Mouse (Mus musculus) thymus, postnatal 4 days (tissue): ENCODE results near the gene Slc11a1.
"Not testable (repeated sequence)": the region's sequence is repeated elsewhere in the genome, so short reads cannot be mapped to it uniquely, and the experiment has no call there.

ENCODE experiments used
- DNase-seq: peaks from one replicate; pipeline ENCODE4 v3.0.0; 2021

The Slc11a1 gene

DNA sequence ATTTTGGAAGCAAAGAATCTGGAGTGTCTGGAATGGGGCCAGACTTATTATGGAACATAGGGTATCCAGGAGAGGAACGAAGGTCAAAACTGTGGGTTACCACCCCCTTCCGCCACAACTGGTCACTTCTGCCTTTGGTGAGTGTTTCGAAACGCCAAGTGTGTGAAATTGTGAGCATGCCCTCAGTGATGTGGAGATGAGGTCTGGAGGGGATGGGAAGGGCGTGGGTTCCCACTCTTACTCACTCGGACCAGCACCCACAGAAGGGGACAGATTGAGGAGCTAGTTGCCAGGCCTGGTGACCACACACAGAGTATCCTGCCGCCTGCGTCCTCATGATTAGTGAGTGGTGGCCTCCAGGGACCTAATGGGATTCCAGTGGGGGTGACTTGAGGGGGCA lies at the start of gene Slc11a1:
Gene Slc11a1 (plus strand): TSS at position 216 of the 400 bp plus-strand sequence.
- DNase-seq = no peak

DNA sequence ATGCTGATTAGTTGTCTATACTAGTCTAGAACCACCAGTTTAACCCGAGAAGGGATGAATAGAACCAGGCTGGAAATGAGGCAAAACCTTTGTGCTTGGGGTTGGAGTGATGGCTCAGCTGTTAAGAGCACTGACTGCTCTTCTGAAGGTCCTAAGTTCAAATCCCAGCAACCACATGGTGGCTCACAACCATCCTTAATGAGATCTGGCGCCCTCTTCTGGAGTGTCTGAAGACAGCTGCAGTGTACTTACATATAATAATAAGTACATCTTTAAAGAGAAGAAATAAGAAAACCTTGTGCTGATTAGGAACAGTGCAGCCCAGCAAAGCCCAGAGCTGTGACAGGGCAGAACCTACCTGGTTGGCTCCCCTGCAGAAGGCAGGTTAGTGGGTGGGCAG lies 48.1 kb upstream of the Slc11a1 start:
- DNase-seq = not testable (repeated sequence)

DNA sequence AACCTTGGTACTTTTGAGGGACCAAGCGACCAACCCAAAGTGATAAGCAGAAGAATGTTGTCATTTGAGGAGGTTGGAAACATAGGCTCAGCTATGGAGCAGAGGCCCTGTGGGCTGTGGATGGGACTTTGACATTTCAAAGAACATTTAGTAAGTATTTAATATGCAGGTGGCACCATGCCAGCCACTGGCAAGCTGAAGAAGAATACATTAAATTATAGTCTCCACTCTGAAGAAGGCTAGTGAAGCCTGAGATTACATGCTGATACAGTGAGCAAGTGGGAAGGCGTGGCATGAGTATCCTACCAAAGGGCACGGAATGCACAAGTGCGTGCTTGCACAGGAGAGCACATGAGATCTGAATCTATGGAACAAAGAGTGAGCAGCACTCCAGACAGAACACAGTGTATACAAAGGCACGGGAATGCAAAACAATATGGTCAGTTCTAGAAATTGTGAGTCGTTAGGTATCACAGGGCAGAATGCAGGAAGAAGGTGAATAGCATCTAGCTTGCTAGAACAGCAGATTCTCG lies 45.0 kb upstream of the Slc11a1 start:
- DNase-seq = no peak

- no peak for DNase-seq
Measured at GRCm38 (mm10) chr1:74331046-74331681, 43.8 kb upstream of the Slc11a1 start.

GRCm38 (mm10) chr1:74332241-74332763 lies 42.7 kb upstream of the Slc11a1 start:
- peak; percentile 96 for DNase-seq

GRCm38 (mm10) chr1:74332930-74333329 lies 42.1 kb upstream of the Slc11a1 start:
- DNase-seq = no peak

DNA sequence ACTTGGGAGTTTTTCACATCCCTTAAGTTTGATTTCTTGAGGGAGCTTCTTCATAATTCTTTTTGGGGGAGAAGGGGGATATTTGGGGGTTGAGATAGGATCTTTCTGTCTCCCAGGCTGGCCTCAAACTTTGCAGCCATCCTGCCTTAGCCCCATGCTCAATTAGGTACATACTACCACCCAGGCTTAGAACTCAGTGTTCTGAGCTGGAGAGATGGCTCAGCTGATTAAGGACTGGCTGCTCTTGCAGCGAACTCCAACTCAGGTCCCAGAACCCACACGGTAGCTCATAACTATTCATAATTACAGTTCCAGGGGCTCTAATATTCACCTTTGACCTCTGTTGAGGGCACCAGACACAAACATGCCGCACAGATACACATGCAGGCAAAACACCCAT lies 40.4 kb upstream of the Slc11a1 start:
- DNase-seq = no peak

DNA sequence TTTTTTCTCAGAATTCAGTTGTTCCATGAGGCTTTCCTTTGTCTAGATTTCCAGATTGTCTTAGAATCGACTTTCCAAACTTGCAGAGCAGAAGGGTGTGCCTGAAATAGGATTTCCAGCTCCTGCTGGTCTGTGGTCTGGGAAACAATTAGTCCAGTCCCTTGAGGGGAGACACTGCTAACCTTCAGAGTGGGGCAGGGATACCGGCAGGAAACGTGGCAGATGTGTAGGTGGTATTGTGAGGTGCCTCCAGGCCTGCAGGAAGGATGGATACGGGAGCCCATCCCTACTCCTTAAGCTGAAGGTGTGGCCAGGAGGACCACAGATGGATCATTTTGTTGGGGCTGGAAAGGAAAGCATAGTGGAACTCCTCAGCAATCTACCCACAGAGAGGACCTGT lies 40.0 kb upstream of the Slc11a1 start:
- DNase-seq = no peak

- no peak for DNase-seq
Measured at GRCm38 (mm10) chr1:74335436-74336170, 39.4 kb upstream of the Slc11a1 start.

GRCm38 (mm10) chr1:74337241-74337771 lies 37.7 kb upstream of the Slc11a1 start:
- DNase-seq = no peak

DNA sequence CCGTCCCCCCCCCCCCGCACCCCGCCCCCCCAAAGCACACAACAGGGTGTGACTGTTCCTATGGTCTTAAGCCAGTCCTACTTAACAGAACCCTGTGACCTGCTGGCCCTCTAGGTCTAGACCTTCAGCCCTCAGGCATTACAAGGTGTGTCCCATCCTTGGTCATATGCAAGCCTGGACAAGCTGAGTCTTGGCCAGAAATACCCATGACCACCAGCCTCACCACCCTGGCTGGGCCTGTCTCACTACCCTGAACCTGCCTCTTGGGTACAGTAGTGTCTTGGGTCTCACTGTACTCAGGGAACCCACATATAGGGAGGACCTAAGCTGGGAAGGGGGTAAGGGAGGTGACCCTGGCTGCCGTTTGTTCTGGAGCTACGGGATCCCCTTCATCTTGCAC lies 37.0 kb upstream of the Slc11a1 start:
- DNase-seq = no peak

- no peak for DNase-seq
Measured at GRCm38 (mm10) chr1:74338626-74339025, 36.4 kb upstream of the Slc11a1 start.

- no peak for DNase-seq
Measured at GRCm38 (mm10) chr1:74339917-74340316, 35.1 kb upstream of the Slc11a1 start.

GRCm38 (mm10) chr1:74340361-74340764 lies 34.6 kb upstream of the Slc11a1 start:
- no peak for DNase-seq

- not testable (repeated sequence) for DNase-seq
Measured at GRCm38 (mm10) chr1:74340992-74341391, 34.0 kb upstream of the Slc11a1 start.

GRCm38 (mm10) chr1:74341898-74342297 lies 33.1 kb upstream of the Slc11a1 start:
- DNase-seq = no peak

DNA sequence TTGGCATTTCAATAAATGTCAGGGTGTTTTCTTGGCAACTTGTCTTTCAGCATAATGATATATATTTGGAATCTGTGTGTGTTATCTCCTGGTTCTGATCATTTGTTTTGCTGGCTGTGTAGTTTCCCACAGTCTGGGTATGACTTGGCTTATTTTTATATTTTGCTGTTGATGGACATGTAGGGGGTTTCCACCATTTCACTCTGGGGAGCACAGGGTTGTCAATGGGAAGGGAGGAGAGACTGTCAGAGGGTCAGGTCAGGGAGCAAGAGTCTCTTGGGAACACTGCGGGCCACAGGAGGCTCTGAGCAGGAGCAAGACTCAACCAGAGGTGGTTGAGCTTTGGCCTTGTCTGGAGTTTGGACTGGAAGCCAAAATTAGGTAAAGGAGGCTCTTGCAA lies 32.7 kb upstream of the Slc11a1 start:
- no peak for DNase-seq

DNA sequence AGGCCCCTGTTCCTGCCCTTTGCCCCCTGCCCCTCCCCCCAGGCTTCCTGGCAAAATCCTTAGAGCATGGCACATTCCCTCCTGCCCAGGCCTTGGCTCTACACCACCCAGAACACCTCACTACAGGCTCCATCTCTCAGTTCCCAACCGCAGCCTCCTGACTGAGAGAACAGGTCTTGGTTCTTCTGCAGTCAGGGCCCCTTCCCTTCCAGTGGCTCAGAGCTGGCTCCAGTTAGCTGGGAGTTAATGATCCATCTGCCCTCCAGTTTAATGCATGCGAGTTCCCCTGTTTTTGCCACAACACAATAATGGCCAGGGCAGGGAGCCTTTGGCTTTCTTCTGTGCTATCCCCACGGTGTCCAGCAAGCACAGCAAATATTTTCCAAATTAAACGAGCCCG lies 31.8 kb upstream of the Slc11a1 start:
- DNase-seq = no peak

GRCm38 (mm10) chr1:74344163-74344916 lies 30.7 kb upstream of the Slc11a1 start:
- DNase-seq = no peak

DNA sequence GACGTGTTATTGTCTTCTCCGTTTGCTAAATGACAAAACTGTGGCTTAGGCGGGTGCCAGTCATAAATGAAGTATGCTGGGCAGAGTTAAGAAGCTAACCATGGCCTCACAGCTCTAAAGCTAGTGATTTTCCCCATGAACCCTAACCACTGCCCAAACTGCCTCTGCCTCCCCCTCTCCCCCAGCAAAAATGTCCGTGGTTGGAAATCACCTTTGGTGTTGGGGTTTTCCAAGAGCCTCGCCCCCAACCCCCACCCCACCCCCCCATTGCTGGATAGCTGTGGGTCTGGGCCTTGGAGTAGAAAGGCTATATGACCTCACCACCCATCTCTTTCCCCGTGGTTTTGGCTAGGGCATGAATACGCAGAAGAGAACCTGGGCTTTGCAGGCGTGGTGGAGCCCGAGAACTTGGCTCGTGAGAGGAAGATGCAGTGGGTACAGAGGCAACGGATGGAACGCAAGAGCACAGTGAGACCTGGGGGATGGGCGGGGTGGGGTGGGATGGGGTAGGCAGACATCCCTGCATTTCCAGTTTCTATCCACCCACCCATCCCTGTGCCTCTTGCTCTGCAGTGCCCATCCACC lies 23.7 kb upstream of the Slc11a1 start:
- no peak for DNase-seq

DNA sequence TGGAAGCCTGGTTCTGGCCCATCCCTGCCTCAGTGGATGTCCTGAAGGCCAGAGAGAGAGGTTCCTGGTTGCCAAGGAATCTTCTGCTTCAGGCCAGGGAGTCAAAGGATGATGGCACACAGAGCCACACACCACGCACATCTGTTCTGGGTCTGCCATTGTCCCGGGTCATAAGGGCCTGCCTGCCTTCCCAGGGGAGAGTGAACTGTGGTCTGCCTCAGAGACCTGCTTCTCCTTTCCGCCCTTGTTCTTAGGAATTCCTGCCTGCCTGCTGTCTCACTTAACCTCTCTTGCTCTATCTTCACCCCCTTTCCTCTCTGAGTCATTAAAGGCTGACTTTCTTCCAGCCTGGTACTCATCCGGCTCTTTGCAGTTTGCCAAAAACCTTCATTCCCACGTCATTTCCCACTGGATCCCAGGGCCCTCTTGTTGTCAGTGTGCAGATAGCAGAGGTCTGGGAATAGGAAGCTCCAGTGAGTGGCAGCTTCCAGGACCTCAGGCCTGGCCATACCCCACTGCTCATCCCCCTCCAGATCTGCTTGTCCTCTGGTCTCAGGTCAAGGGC lies 22.4 kb upstream of the Slc11a1 start:
- DNase-seq = no peak
